Mouse (Mus musculus): Measurements from ENCODE around the gene Rbm28.

DNA sequence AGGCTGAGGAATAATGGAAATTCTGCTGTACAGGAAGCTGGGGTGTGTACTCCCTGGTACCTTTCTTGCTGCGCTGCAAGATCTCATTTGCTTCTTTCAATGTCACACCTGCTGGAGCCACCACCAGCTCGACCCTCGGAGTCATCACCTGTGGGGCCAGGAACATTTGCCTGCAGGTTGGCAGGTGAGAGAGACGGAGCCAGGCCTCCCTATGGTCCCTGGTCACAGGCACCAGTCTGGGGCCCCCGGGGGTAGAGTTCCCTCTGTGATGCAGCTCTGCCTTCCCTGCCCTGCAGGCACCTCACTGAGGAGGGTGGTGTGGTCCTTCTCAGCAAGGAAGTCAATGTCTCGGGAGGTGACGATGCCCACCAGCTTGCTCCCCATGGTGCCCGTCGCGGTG lies 41.2 kb upstream of the Rbm28 start:
- no peak for TF ChIP-seq CTCF (IDR thresholded peaks at IDR 0.05; ENCODE audit: low read depth, low read length)
- TF ChIP-seq POLR2A (IDR thresholded peaks at IDR 0.05; ENCODE audit: borderline replicate concordance, low read depth, low read length) = no peak

Measured in bone marrow macrophage, adult 2 months (primary cell).